Mouse (Mus musculus): ENCODE data around the gene Gm39566. TPM values are rescaled to one million over a fixed set of nuclear protein-coding genes. Genes with fewer than 3 reads are reported as not detected.

The Gm39566 gene
- polyA plus RNA-seq, 1 experiment from 2014 or later: not detected

DNA sequence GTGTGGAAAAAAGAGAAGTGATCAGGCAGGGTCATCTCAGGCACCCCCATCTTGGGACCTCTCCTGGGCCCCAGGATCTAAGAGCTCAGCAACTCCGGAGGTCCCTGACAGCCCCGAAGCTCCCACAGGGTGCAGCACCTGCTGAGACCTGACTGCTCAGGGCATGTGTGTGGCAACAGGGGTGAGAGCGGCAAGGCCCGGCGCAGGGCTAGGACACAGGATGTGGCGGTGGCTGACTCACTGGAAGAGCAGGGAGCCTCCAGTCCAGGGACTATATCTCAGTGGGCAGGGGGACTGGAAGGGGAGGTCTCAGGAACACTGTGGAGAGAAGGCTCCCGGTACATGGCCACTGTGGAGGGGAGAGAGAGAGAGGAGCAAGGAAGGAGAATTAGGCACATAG, 17.2 kb downstream of the Gm39566 start:
- peaks cover 20% of the 10 kb centered on the region for H3K27me3 ChIP-seq (ENCODE audit: control insufficient read depth, insufficient read depth, low read length)
- 79% methylated on average over 7 of the region's 7 CpGs for WGBS
- DNase-seq (ENCODE audit: low spot score) (no peak), ATAC-seq (replicated peaks; ENCODE audit: low FRiP score) (no peak)
- H3K36me3 ChIP-seq (ENCODE audit: control insufficient read depth, insufficient read depth, low read length): no peaks in the 10 kb centered on the region
- peaks cover 29% of the 10 kb centered on the region for H3K4me1 ChIP-seq (replicated peaks; ENCODE audit: control insufficient read depth, insufficient read depth, low read length)
- H3K9me3 ChIP-seq (ENCODE audit: control insufficient read depth, low read length): no peaks in the 10 kb centered on the region
- no peak overlapping the region for H3K4me3 ChIP-seq (ENCODE audit: low read depth, low read length)
- no peak overlapping the region for H3K27ac ChIP-seq (ENCODE audit: low read depth, low read length)
- no peak overlapping the region for H3K9ac ChIP-seq (ENCODE audit: low read length)
- H3K4me2 ChIP-seq (ENCODE audit: low read depth, low read length, severe bottlenecking): no peak overlapping the region

DNA sequence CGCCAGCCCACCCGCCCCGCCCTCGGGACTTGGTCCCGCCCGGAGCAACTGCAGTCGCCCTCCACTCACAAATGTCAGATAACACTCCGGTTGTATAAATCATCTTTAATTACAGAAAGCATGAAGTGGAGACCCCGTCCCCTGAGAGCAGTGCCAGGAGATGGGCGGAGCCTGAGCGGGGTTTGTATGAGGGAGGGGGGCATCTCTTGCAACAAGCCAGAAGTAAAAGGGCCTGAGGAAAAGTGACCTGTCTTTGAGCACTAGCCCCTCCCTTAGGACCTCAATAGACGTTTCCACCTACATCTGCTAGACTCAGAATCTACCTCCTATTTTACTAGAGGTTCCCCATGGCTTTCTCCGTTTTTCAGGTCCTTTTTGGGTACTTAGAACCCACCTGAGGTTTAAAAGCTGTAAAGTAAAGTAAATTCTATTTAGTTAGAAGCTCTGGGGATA, 19.1 kb downstream of the Gm39566 start:
- no peak for ATAC-seq (replicated peaks; ENCODE audit: low FRiP score)
- H3K27ac ChIP-seq (ENCODE audit: low read depth, low read length): no peak overlapping the region
- no peaks in the 10 kb centered on the region for H3K9me3 ChIP-seq (ENCODE audit: control insufficient read depth, low read length)
- WGBS: 2% methylated on average over 13 of the region's 13 CpGs
- H3K9ac ChIP-seq (ENCODE audit: low read length): no peak overlapping the region; the same call in 1 of the 2 replicates
- DNase-seq (ENCODE audit: low spot score): no peak
- peaks cover 16% of the 10 kb centered on the region; the same call in 1 of the 2 replicates for H3K4me1 ChIP-seq (replicated peaks; ENCODE audit: control insufficient read depth, insufficient read depth, low read length)
- H3K36me3 ChIP-seq (ENCODE audit: control insufficient read depth, insufficient read depth, low read length): no peaks in the 10 kb centered on the region
- H3K4me2 ChIP-seq (ENCODE audit: low read depth, low read length, severe bottlenecking): peak overlapping the region; percentile 92
- H3K4me3 ChIP-seq (ENCODE audit: low read depth, low read length): peak overlapping the region; percentile 42
- peaks cover 6% of the 10 kb centered on the region for H3K27me3 ChIP-seq (ENCODE audit: control insufficient read depth, insufficient read depth, low read length)

DNA sequence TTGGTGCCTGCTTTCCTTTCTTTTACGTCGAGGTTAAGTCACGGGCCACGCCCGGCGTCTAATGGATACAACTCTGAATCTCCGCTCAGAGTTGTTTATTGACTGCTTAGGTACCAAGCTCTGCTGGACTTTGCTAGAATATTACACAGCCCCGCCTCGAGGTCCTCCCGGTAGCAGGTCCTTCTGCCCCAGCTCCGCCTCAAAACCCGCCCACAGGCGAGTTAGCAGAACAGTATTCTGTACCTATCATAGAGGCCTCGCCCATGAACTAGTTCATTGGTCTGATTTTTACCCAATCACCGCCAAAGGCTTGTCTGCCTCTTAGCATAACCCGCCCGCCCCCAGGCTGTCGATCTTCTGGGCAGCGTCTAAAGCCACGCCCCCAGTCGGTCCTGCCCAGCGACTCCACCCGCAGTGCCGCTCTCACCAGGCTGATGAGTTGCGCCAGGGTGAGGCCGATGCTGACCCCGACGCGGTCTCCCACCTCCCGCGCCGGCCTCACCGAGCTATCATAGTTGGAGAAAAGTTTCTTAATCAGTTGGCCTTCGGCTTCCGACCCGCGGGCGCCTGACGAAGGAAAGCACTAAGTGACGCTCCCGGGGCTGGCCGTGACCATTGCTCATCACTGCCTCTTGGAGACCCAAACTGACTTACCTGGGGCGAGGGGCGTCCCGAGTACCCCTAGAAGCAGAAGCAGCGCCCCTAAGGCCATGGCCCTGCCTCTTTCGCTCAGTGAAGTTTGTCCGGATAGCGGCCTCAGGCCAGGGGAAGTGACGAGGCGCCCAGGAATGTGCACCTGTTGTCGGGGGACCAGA, 19.7 kb downstream of the Gm39566 start, which contains the start of gene Chrnb1:
Gene Chrnb1 (minus strand): TSS at position 776 of the 815 bp plus-strand sequence.
- Histone ChIP-seq H3K9ac (ENCODE audit: low read length) (peak within 1 kb of the TSS; percentile 48), H3K27ac (ENCODE audit: low read depth, low read length) (no peak within 1 kb of the TSS)
- WGBS: 2% methylated on average over 52 of the region's 52 CpGs

DNA sequence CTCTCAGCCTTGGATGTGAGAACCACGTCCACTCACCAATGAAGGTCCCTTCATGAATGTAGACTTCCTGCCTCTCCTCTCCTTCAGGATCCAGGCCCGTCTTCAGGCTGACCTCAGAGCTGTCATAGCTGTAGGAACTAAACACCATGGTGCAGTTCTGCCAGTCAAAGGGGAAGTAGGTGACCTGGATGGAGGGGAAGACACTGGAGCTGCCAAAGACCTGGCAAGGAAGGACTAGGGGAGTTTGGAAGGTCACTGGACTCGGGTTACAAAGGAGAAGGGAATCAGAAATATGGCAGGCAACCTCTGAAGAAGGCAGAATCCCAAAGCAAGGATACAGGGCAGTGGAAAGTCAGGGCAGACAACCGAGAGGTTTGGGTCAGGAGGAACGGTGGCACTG, 21.7 kb downstream of the Gm39566 start:
- no peak for DNase-seq (ENCODE audit: low spot score)
- Histone ChIP-seq H3K27ac (ENCODE audit: low read depth, low read length) (no peak overlapping the region), H3K9me3 (ENCODE audit: control insufficient read depth, low read length) (no peaks in the 10 kb centered on the region), H3K4me3 (ENCODE audit: low read depth, low read length) (no peak overlapping the region), H3K4me2 (ENCODE audit: low read depth, low read length, severe bottlenecking) (no peak overlapping the region), H3K27me3 (ENCODE audit: control insufficient read depth, insufficient read depth, low read length) (peaks cover 6% of the 10 kb centered on the region), H3K36me3 (ENCODE audit: control insufficient read depth, insufficient read depth, low read length) (no peaks in the 10 kb centered on the region), H3K9ac (ENCODE audit: low read length) (no peak overlapping the region), H3K4me1 (replicated peaks; ENCODE audit: control insufficient read depth, insufficient read depth, low read length) (peaks cover 7% of the 10 kb centered on the region; the same call in 1 of the 2 replicates)
- 64% methylated on average over 5 of the region's 5 CpGs for WGBS
- no peak for ATAC-seq (replicated peaks; ENCODE audit: low FRiP score)

More for the DNA sequence above, 19.7 kb downstream of the Gm39566 start, which contains the start of gene Chrnb1:
- ATAC-seq (replicated peaks; ENCODE audit: low FRiP score): peak; percentile 97
- Histone ChIP-seq H3K27me3 (ENCODE audit: control insufficient read depth, insufficient read depth, low read length) (peaks cover 6% of the 10 kb centered on the region), H3K36me3 (ENCODE audit: control insufficient read depth, insufficient read depth, low read length) (no peaks in the 10 kb centered on the region), H3K4me1 (replicated peaks; ENCODE audit: control insufficient read depth, insufficient read depth, low read length) (peaks cover 15% of the 10 kb centered on the region; the same call in 1 of the 2 replicates), H3K9me3 (ENCODE audit: control insufficient read depth, low read length) (no peaks in the 10 kb centered on the region), H3K4me2 (ENCODE audit: low read depth, low read length, severe bottlenecking) (peak within 1 kb of the TSS; percentile 92), H3K4me3 (ENCODE audit: low read depth, low read length) (peak within 1 kb of the TSS; percentile 42)
- DNase-seq (ENCODE audit: low spot score): peak; percentile 94

DNA sequence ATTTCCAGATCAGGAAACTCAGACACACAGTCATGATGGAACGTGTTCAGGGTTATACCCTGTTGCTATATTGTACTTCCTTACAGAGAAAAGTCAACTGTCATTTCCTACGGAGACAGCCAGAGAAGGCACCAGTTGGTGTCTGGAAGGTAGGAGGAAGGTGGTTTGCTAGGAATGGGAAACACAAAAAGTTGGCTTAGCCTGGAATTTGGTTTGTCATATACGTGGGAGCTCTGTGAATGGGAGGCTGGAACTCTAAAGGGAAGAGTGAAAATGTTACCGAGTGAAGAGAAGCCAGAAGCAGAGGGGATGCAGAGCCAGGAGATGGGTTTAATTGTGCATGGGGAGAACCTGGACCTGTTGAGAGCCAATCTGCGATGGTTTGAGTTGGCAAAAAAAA, 23.7 kb downstream of the Gm39566 start:
- peaks cover 2% of the 10 kb centered on the region for H3K27me3 ChIP-seq (ENCODE audit: control insufficient read depth, insufficient read depth, low read length)
- peaks cover 7% of the 10 kb centered on the region; the same call in 1 of the 2 replicates for H3K4me1 ChIP-seq (replicated peaks; ENCODE audit: control insufficient read depth, insufficient read depth, low read length)
- H3K4me3 ChIP-seq (ENCODE audit: low read depth, low read length): no peak overlapping the region
- H3K9me3 ChIP-seq (ENCODE audit: control insufficient read depth, low read length): no peaks in the 10 kb centered on the region
- WGBS: 74% methylated on average over 5 of the region's 5 CpGs
- H3K27ac ChIP-seq (ENCODE audit: low read depth, low read length): no peak overlapping the region
- DNase-seq (ENCODE audit: low spot score) (no peak), ATAC-seq (replicated peaks; ENCODE audit: low FRiP score) (no peak)
- H3K9ac ChIP-seq (ENCODE audit: low read length): no peak overlapping the region
- no peaks in the 10 kb centered on the region for H3K36me3 ChIP-seq (ENCODE audit: control insufficient read depth, insufficient read depth, low read length)
- H3K4me2 ChIP-seq (ENCODE audit: low read depth, low read length, severe bottlenecking): no peak overlapping the region

DNA sequence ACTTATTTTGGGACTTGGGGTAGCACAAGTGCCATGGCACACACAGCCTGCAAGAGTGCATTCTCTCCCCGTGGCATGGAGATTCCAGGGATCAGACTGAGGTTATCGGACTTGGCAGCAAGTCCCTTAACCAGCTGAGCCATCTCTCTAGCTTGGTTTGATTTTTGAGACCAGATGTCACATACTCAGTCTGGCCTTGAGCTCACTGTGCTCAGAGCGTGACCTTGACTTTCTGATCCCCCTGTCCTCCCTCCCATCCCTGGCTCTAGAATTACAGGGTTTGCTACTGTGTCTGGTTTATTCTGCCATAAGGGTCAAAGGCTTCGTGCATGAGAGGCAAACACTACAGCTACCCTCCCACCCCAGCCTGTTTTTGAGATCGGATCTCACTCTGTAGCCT, 25.7 kb downstream of the Gm39566 start:
- no peak for DNase-seq (ENCODE audit: low spot score)
- Histone ChIP-seq H3K9ac (ENCODE audit: low read length) (no peak overlapping the region), H3K4me2 (ENCODE audit: low read depth, low read length, severe bottlenecking) (no peak overlapping the region), H3K36me3 (ENCODE audit: control insufficient read depth, insufficient read depth, low read length) (no peaks in the 10 kb centered on the region), H3K4me3 (ENCODE audit: low read depth, low read length) (no peak overlapping the region), H3K27me3 (ENCODE audit: control insufficient read depth, insufficient read depth, low read length) (no peaks in the 10 kb centered on the region), H3K9me3 (ENCODE audit: control insufficient read depth, low read length) (no peaks in the 10 kb centered on the region), H3K4me1 (replicated peaks; ENCODE audit: control insufficient read depth, insufficient read depth, low read length) (no peaks in the 10 kb centered on the region), H3K27ac (ENCODE audit: low read depth, low read length) (no peak overlapping the region)
- WGBS: 72% methylated on average over 5 of the region's 5 CpGs
- ATAC-seq (replicated peaks; ENCODE audit: low FRiP score): no peak

DNA sequence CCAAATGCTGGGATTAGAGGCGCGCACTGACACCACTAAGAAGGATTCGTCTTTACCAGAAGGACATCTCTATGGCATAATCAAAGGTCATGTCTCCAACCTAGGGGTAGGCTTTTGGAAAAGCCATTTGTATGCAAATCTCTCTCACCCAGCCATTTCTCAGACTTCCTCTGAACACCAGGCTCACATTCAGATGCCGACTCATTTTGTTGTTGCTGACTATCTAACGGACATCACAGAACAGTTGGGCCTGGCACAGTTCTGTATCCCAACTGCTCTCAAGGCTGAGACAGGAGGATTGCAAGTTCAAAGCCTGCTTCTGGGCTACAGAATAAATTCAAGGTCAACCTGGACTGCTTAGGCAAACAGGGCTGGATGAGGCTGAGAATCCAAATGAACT, 27.8 kb downstream of the Gm39566 start:
- Histone ChIP-seq H3K27me3 (ENCODE audit: control insufficient read depth, insufficient read depth, low read length) (no peaks in the 10 kb centered on the region), H3K4me2 (ENCODE audit: low read depth, low read length, severe bottlenecking) (no peak overlapping the region), H3K4me1 (replicated peaks; ENCODE audit: control insufficient read depth, insufficient read depth, low read length) (no peaks in the 10 kb centered on the region), H3K4me3 (ENCODE audit: low read depth, low read length) (no peak overlapping the region), H3K36me3 (ENCODE audit: control insufficient read depth, insufficient read depth, low read length) (no peaks in the 10 kb centered on the region), H3K27ac (ENCODE audit: low read depth, low read length) (no peak overlapping the region), H3K9ac (ENCODE audit: low read length) (no peak overlapping the region), H3K9me3 (ENCODE audit: control insufficient read depth, low read length) (no peaks in the 10 kb centered on the region)
- 91% methylated on average over 5 of the region's 5 CpGs for WGBS
- no peak for ATAC-seq (replicated peaks; ENCODE audit: low FRiP score)
- no peak for DNase-seq (ENCODE audit: low spot score)

DNA sequence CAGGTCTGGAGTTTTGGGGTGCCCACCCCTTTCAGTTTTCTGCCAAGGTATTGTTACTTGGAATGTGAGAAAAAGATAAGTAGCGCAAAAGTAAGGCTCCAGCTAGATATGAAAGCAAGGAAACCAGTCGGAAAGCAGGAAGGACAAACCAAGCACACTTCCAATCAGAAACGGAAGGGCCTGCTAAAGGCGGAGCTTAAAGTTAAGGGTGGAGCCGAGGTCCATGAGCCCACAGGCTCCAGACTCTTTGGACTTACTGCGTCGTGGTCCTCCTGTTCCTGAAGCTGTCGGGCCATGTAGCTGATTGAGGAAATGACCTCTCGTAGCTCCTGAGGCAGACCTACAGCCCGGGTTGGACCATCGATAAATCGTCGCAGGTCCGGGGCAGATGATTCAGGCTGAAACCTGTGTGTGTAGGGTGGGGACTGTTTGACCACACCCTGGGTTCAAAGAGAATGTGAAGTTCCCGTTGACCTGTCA, 30.3 kb downstream of the Gm39566 start:
- ATAC-seq (replicated peaks; ENCODE audit: low FRiP score) (no peak), DNase-seq (ENCODE audit: low spot score) (no peak)
- H3K4me3 ChIP-seq (ENCODE audit: low read depth, low read length): no peak overlapping the region
- 47% methylated on average over 15 of the region's 15 CpGs for WGBS
- H3K4me2 ChIP-seq (ENCODE audit: low read depth, low read length, severe bottlenecking): no peak overlapping the region
- no peak overlapping the region for H3K9ac ChIP-seq (ENCODE audit: low read length)
- no peaks in the 10 kb centered on the region for H3K9me3 ChIP-seq (ENCODE audit: control insufficient read depth, low read length)
- no peaks in the 10 kb centered on the region for H3K4me1 ChIP-seq (replicated peaks; ENCODE audit: control insufficient read depth, insufficient read depth, low read length)
- H3K36me3 ChIP-seq (ENCODE audit: control insufficient read depth, insufficient read depth, low read length): no peaks in the 10 kb centered on the region
- H3K27ac ChIP-seq (ENCODE audit: low read depth, low read length): no peak overlapping the region
- no peaks in the 10 kb centered on the region for H3K27me3 ChIP-seq (ENCODE audit: control insufficient read depth, insufficient read depth, low read length)

Measured in forebrain, embryonic 11.5 days (tissue).